Mouse (Mus musculus) embryonic facial prominence, embryonic 12.5 days (tissue): ENCODE data around the gene Mov10l1. TPM values are rescaled to one million over a fixed set of nuclear protein-coding genes. Genes with fewer than 3 reads are reported as not detected.

ENCODE experiments used
- ATAC-seq: fragments of 200-750 bp; cut with Nextera tagmentation; 2 replicates; pipeline ENCODE4 v1.8.0; 2017; ENCODE audit not compliant: insufficient number of reproducible peaks, insufficient read depth, low FRiP score, low TSS enrichment
- H3K27ac ChIP-seq: fragments of 300-500 bp; sonication (generic); 2 replicates; pipeline ENCODE4 v1.5.1; 2016; ENCODE audit warnings: mild to moderate bottlenecking
- H3K27me3 ChIP-seq: fragments of 300-500 bp; sonication (generic); 2 replicates; pipeline ENCODE4 v1.6.1; 2016; ENCODE audit warnings: mild to moderate bottlenecking, moderate library complexity
- H3K36me3 ChIP-seq: fragments of 300-500 bp; sonication (generic); 2 replicates; pipeline ENCODE4 v1.6.1; 2016; ENCODE audit warnings: mild to moderate bottlenecking
- H3K4me1 ChIP-seq: fragments of 300-500 bp; sonication (generic); 2 replicates; pipeline ENCODE4 v1.6.1; 2016
- H3K4me2 ChIP-seq: fragments of 300-500 bp; sonication (generic); replicated peaks from 2 replicates; pipeline ENCODE4 v1.6.1; 2016; ENCODE audit warnings: mild to moderate bottlenecking, moderate library complexity
- H3K4me3 ChIP-seq: fragments of 300-500 bp; sonication (generic); 2 replicates; pipeline ENCODE4 v1.5.1; 2016; ENCODE audit warnings: mild to moderate bottlenecking
- H3K9ac ChIP-seq: fragments of 300-500 bp; sonication (generic); 2 replicates; pipeline ENCODE4 v1.6.1; 2016; ENCODE audit warnings: mild to moderate bottlenecking, moderate library complexity
- H3K9me3 ChIP-seq: fragments of 300-500 bp; sonication (generic); 2 replicates; pipeline ENCODE4 v1.6.1; 2016; ENCODE audit warnings: mild to moderate bottlenecking, moderate library complexity
- WGBS: fragments of 180-500 bp; shearing (Covaris S2); methylation state at CpG from one replicate; pipeline ENCODE4 v1.1.7; 2016; 5-methylcytosine and 5-hydroxymethylcytosine counted together
- polyA plus RNA-seq: library from polyadenylated mRNA; unstranded; fragments of >200 nt; fragmentation: Nextera tagmentation; extraction: Ambion mirVana; gene quantifications from 2 replicates; pipeline ENCODE4 v1.2.1, GENCODE M21; 2016

The Mov10l1 gene
- polyA plus RNA-seq, 1 experiment from 2014 or later = 0.38 TPM

- H3K4me3 ChIP-seq = no peak overlapping the region
- H3K4me1 ChIP-seq = no peaks in the 10 kb centered on the region
- ATAC-seq = no peak
- no peak overlapping the region for H3K4me2 ChIP-seq
- 88% methylated on average over 10 of the region's 10 CpGs for WGBS
- H3K9ac ChIP-seq = no peak overlapping the region
- H3K36me3 ChIP-seq = peaks cover 100% of the 10 kb centered on the region
- H3K27ac ChIP-seq = no peak overlapping the region
- H3K27me3 ChIP-seq = no peaks in the 10 kb centered on the region
- no peaks in the 10 kb centered on the region for H3K9me3 ChIP-seq
Measured at GRCm38 (mm10) chr15:89103921-89104320, 121.2 kb downstream of the Mov10l1 start.

- Histone ChIP-seq H3K36me3 (peaks cover 100% of the 10 kb centered on the region), H3K4me2 (no peak overlapping the region), H3K4me3 (no peak overlapping the region), H3K9ac (no peak overlapping the region), H3K27ac (no peak overlapping the region), H3K4me1 (no peaks in the 10 kb centered on the region), H3K9me3 (no peaks in the 10 kb centered on the region), H3K27me3 (no peaks in the 10 kb centered on the region)
- ATAC-seq = no peak
- WGBS = 94% methylated on average over 8 of the region's 8 CpGs
Measured at GRCm38 (mm10) chr15:89104425-89104824, 121.7 kb downstream of the Mov10l1 start.

Other genes with a start within 250 kb of the Mov10l1 start
- 23.9 and 24.4 TPM in 2 replicates for gene Brd1, start 248.7 kb upstream of the Mov10l1 start, polyA plus RNA-seq
- gene Zbed4, start 231.2 kb upstream of the Mov10l1 start, polyA plus RNA-seq = 24.1 and 24.5 TPM in 2 replicates
- 10.2 and 12.2 TPM in 2 replicates for gene Alg12, start 163.6 kb upstream of the Mov10l1 start, polyA plus RNA-seq
- 71.9 and 75.7 TPM in 2 replicates for gene Creld2, start 163.3 kb upstream of the Mov10l1 start, polyA plus RNA-seq
- 50.6 and 56.9 TPM in 2 replicates for gene Pim3, start 120.7 kb upstream of the Mov10l1 start, polyA plus RNA-seq
- not detected in 2 replicates for gene Ttll8, start 28.5 kb upstream of the Mov10l1 start, polyA plus RNA-seq
- gene Mlc1, start 3.9 kb upstream of the Mov10l1 start, polyA plus RNA-seq = 0.59 and 1.1 TPM in 2 replicates
- gene Panx2, start 76.8 kb downstream of the Mov10l1 start, polyA plus RNA-seq = 0.45 and 0.46 TPM in 2 replicates
- gene Trabd, start 92.2 kb downstream of the Mov10l1 start, polyA plus RNA-seq = 49.1 and 50.9 TPM in 2 replicates
- gene Selenoo, start 106.2 kb downstream of the Mov10l1 start, polyA plus RNA-seq = 21.0 and 22.3 TPM in 2 replicates
- 20.7 and 23.8 TPM in 2 replicates for gene Tubgcp6, start 140.2 kb downstream of the Mov10l1 start, polyA plus RNA-seq
- 20.1 and 21.6 TPM in 2 replicates for gene Hdac10, start 145.8 kb downstream of the Mov10l1 start, polyA plus RNA-seq
- gene Mapk12, start 157.8 kb downstream of the Mov10l1 start, polyA plus RNA-seq = 7.5 and 7.6 TPM in 2 replicates
- gene Mapk11, start 166.7 kb downstream of the Mov10l1 start, polyA plus RNA-seq = 14.0 and 16.4 TPM in 2 replicates
- gene Plxnb2, start 197.9 kb downstream of the Mov10l1 start, polyA plus RNA-seq = 169 and 182 TPM in 2 replicates
- gene Dennd6b, start 213.6 kb downstream of the Mov10l1 start, polyA plus RNA-seq = 30.2 and 30.3 TPM in 2 replicates
- gene Ppp6r2, start 228.6 kb downstream of the Mov10l1 start, polyA plus RNA-seq = 38.9 and 41.9 TPM in 2 replicates